Mouse (Mus musculus): ENCODE results near the gene Mslnl. TPM values are rescaled to one million over a fixed set of nuclear protein-coding genes. Genes with fewer than 3 reads are reported as not detected.
A peak's percentile ranks its signal among the peaks of the same experiment; 100 is the strongest.
"Not testable (repeated sequence)": the region's sequence is repeated elsewhere in the genome, so short reads cannot be mapped to it uniquely, and the experiment has no call there.

Gene Mslnl
- total RNA-seq, 1 experiment from 2014 or later = not detected

GRCm38 (mm10) chr17:25741471-25741870 is 5.6 kb downstream of the Mslnl start:
- not testable (repeated sequence) for ATAC-seq (replicated peaks; ENCODE audit: low read depth, poor library complexity, severe bottlenecking)

GRCm38 (mm10) chr17:25743831-25744230 is 8.0 kb downstream of the Mslnl start:
- ATAC-seq (replicated peaks; ENCODE audit: low read depth, poor library complexity, severe bottlenecking) = no peak

DNA sequence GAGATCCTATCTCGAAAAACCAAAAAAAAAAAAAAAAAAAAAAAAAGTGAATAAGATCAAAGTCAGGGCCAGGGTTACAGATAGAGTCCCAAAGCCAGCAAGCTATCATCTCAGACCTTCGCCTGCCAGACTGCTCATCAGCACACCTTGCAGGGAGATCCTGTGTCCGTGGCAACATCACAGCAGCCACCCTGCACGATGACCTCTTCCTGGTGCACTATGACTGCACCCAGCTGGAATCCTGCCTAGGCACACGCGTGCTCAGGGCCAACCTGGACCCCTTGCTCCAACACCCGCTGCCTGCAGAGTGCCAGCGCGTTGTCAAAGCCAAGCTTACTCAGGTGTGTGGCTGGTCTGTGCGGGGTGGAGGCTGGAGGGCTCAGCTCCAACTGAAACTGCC is 8.5 kb downstream of the Mslnl start:
- ATAC-seq (replicated peaks; ENCODE audit: low read depth, poor library complexity, severe bottlenecking) = no peak

DNA sequence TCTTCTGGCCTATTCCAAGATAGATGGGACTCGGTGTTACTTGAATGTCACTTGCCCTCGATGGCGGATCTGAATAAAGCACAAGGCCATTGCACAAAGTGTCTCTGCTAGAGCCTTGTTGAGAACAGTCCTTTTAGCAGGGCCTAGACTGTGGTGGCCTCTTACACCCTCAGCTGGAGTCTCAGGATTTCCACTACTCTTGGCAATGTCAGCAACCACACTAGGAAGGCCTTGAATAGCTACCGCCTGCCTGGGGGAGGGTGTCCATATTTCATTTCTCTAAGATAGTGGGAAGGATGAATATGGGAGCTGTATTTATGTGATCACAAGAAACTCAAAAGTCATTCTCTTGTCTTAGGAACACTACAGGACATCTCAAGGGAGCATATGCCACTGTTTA is 12.4 kb downstream of the Mslnl start:
- ATAC-seq (replicated peaks; ENCODE audit: low read depth, poor library complexity, severe bottlenecking) = no peak

- ATAC-seq (replicated peaks; ENCODE audit: low read depth, poor library complexity, severe bottlenecking) = no peak
Measured at GRCm38 (mm10) chr17:25749314-25749713, 13.5 kb downstream of the Mslnl start.

DNA sequence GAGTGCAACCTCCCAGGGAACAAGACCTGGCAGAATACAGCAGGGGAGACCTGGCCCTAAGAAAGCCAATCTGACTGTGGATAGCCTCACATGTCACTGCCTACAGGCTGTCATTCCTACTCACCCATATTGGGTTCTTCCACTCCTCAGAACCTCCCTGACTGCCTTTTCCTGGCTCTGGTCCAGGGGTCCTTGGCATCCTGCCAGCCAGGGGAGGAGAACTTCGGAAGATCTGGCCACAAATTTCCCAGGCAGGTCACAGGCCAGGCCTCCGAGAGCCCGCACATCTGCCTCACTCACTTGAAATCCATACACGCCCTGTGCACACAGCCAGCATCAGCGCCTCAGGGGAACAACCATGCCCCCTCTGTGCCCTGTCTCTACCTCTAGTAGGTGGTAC is 15.6 kb downstream of the Mslnl start:
- no peak for ATAC-seq (replicated peaks; ENCODE audit: low read depth, poor library complexity, severe bottlenecking)

DNA sequence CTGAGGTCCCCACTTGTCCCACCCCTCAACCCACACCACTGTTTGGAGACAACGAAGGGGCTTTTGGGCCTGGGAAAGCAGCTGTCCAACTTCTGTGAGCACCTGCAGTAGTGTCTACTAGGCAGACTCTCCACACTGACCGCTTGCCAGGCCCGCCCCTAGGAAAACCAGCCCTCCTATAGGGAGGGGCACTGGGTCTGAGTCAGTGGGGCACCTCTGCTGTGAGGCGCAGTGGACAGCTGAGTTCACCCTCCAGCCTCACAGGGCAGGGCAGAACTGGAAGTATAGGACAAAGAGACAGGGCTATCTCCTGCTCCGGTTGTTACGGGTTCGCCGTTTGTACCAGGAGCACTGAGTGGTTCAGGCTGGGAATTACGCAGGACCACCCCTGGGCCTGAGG is 18.4 kb downstream of the Mslnl start, which contains the start of gene Msln:
TSS of gene Msln (minus strand) at position 138 of the 400 bp plus-strand sequence.
- ATAC-seq (replicated peaks; ENCODE audit: low read depth, poor library complexity, severe bottlenecking) = no peak

- ATAC-seq (replicated peaks; ENCODE audit: low read depth, poor library complexity, severe bottlenecking) = no peak
Measured at GRCm38 (mm10) chr17:25755086-25755485, 19.2 kb downstream of the Mslnl start.

GRCm38 (mm10) chr17:25755627-25756377 is 20.0 kb downstream of the Mslnl start:
- ATAC-seq (replicated peaks; ENCODE audit: low read depth, poor library complexity, severe bottlenecking) = no peak

DNA sequence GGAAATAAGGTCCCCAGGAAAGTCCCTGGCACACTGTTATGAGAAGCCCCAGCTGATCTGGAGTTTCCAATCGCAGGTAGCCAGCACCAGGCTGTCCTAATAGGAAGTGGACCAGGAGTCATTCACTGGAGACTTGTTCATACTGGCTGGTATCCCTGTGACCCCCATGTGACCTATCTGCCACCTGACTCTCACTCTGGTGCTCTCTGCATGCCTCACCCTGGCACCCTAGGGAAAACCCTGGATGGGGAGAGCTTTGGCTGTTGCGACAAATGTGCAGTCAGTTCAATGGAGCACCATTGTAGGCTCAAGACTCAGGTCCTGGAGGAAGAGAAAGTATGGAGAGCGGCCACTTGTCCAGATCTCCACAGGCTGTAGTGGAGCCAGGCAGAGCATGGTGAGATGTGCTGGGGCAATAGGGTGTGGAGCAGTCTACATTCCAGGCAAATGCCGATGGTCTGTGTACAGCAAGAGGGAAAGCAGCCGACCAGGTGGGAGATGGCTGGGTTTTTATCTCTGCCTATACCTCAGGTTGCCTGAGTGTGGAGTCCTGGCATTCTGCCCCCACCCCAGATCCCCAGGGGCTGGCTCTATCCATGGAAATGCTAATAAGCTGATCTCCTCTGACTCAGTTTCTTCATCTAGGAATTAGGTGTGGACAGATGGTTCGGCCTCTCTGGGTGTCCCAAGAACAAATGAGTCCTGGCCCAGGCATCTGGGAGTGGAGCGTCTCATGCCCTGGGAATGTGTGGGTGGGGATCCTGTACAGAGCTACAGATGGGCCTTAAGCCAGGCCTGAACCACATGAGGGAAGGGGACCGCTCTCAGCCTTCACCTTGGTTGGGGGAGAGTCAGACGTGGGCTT is 20.8 kb downstream of the Mslnl start:
- ATAC-seq (replicated peaks; ENCODE audit: low read depth, poor library complexity, severe bottlenecking) = no peak

DNA sequence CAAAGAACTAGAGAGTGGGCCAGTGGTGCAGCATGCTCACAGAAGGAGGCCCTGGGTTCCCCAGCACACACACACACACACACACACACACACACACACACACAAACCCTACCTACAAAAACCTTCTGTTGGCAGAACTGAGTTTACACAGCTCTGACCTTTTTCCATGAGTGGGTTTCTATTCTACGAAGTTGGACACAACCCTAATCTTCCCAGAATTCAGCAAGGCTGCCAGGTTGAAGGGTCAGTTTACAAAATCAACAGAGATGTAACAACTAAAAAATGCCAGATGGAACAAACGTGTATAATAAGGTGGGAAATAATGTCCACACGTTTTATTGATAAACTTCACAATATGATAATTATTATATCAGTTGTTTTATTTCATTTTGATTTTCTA is 21.8 kb downstream of the Mslnl start:
- ATAC-seq (replicated peaks; ENCODE audit: low read depth, poor library complexity, severe bottlenecking) = no peak

DNA sequence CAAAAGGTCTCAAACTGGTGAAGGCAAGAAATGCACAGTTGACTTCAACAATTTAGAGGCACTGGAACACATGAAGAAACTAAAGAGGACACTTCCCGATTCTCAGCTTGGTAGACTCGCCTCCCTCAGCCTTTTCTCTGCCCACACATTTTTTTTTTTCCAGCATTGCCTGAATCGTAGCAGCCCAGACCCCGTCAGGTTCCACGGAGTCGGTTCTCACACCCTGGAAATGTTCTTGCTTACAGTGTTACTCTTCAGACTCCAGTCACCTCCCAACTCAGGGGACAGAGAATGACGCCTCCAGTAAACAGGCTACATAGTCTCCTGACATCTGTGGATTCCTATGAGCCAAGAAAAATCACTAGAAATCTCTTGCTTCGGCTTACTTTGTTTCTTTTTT is 24.3 kb downstream of the Mslnl start:
- ATAC-seq (replicated peaks; ENCODE audit: low read depth, poor library complexity, severe bottlenecking) = no peak

GRCm38 (mm10) chr17:25761561-25761970 is 25.7 kb downstream of the Mslnl start:
- ATAC-seq (replicated peaks; ENCODE audit: low read depth, poor library complexity, severe bottlenecking) = no peak

- no peak for ATAC-seq (replicated peaks; ENCODE audit: low read depth, poor library complexity, severe bottlenecking)
Measured at GRCm38 (mm10) chr17:25762591-25762990, 26.7 kb downstream of the Mslnl start.

- no peak for ATAC-seq (replicated peaks; ENCODE audit: low read depth, poor library complexity, severe bottlenecking)
Measured at GRCm38 (mm10) chr17:25765886-25766285, 30.0 kb downstream of the Mslnl start.

DNA sequence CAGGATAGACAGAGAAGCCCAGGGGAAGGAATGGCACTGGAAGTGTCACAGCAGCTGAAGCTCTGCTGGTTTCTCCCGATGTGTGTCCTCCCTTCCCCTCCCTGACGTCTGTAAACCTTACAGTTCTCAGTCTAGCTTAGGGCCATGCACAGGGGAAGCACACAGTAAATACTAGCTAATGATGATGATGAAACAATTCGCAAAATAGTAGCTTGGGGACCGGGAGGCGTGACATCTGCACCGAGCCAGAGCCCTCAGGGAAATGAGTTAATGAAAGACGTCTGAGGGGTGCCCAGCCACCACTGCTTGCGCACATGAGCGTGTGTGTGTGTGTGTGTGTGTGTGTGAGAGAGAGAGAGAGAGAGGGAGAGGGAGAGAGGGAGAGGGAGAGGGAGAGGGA is 33.5 kb downstream of the Mslnl start:
- no peak for ATAC-seq (replicated peaks; ENCODE audit: low read depth, poor library complexity, severe bottlenecking)

DNA sequence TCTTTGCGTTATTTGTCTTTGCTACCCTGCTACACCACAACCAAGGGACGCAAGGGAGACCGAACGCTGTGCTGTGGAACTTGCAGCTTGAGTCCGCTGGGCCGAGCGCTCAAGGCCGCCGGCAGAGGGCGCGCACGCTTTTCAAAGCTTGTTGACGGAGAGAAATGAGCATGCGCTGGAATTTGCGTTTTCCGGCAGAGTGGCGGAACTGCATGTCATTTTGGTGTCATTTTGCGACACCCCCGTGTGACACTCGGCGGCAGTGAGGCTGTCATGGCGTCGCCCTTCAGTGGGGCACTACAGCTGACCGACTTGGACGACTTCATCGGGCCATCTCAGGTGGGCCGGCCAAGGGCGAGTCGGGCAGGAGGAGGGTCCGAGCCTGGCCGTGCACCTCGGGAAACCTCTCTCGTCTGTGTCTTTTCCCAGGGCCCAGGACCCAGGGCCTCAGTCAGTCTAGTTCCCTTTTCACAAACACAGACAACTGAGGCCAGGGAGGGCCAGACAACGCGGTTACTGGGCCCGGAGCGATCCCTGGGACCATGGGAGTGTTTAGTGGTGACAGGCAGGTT is 37.8 kb downstream of the Mslnl start, which contains the start of gene Narfl:
TSS of gene Narfl (plus strand) at position 228 of the 572 bp plus-strand sequence.
- ATAC-seq (replicated peaks; ENCODE audit: low read depth, poor library complexity, severe bottlenecking) = peak; percentile 97

- ATAC-seq (replicated peaks; ENCODE audit: low read depth, poor library complexity, severe bottlenecking) = no peak
Measured at GRCm38 (mm10) chr17:25775318-25776062, 39.6 kb downstream of the Mslnl start.

- ATAC-seq (replicated peaks; ENCODE audit: low read depth, poor library complexity, severe bottlenecking) = no peak
Measured at GRCm38 (mm10) chr17:25777948-25778347, 42.1 kb downstream of the Mslnl start.

GRCm38 (mm10) chr17:25781339-25781738 is 45.5 kb downstream of the Mslnl start:
- ATAC-seq (replicated peaks; ENCODE audit: low read depth, poor library complexity, severe bottlenecking) = no peak
